Mouse (Mus musculus) heart, postnatal 0 days (tissue): ENCODE data around the gene Tmem11.

Experiments used
- CTCF ChIP-seq: IDR thresholded peaks from 2 replicates; pipeline ENCODE4 v1.5.1; 2016; ENCODE audit warnings: antibody characterized with exemption, control low read depth, low read depth
- EP300 ChIP-seq: IDR thresholded peaks from 2 replicates; pipeline ENCODE4 v1.6.1; 2016; ENCODE audit warnings: antibody characterized with exemption, low read depth

- no peak for TF ChIP-seq CTCF
- no peak for TF ChIP-seq EP300
These were observed 26.5 kb upstream of the Tmem11 start for GRCm38 (mm10) chr11:60905407-60906120.
